Mouse (Mus musculus) G1E (cell line): ENCODE data around the gene Malsu1.

Experiments
- CTCF ChIP-seq: IDR thresholded peaks from 2 replicates; pipeline ENCODE4 v1.5.1; 2012; ENCODE audit warnings: low read depth, low read length, inconsistent platforms, mixed read lengths
- GATA1 ChIP-seq: IDR thresholded peaks from 2 replicates; pipeline ENCODE4 v1.6.1; 2012; ENCODE audit warnings: borderline replicate concordance, low read length, inconsistent platforms, mixed read lengths
- GATA2 ChIP-seq: IDR thresholded peaks from 2 replicates; pipeline ENCODE4 v1.6.1; 2012; ENCODE audit warnings: low read depth, low read length, inconsistent platforms, borderline replicate concordance
- POLR2AphosphoS5 ChIP-seq: IDR thresholded peaks from 2 replicates; pipeline ENCODE4 v1.6.1; 2012; ENCODE audit warnings: low read depth, low read length, inconsistent platforms; ENCODE audit not compliant: insufficient replicate concordance
- TAL1 ChIP-seq: conservative IDR thresholded peaks from 2 replicates; pipeline ENCODE4 v1.6.1; 2012; ENCODE audit warnings: low read depth, low read length, inconsistent platforms, mixed read lengths

- TF ChIP-seq CTCF (no peak), TAL1 (no peak), POLR2AphosphoS5 (no peak), GATA2 (no peak), GATA1 (no peak)
Measured at GRCm38 (mm10) chr6:49050677-49051410, 22.8 kb upstream of the Malsu1 start.
